Mouse (Mus musculus) layer of hippocampus, adult 11-12 months (tissue): Measurements from ENCODE around the gene Sema6b.
A peak's percentile ranks its signal among the peaks of the same experiment; 100 is the strongest.
"Not testable (repeated sequence)": the region's sequence is repeated elsewhere in the genome, so short reads cannot be mapped to it uniquely, and the experiment has no call there.

Experiments
- DNase-seq: peaks from one replicate; pipeline ENCODE4 v3.0.0; 2022; ENCODE audit warnings: low spot score

Gene Sema6b

GRCm38 (mm10) chr17:56092312-56092711, 47.8 kb downstream of the Sema6b start:
- no peak for DNase-seq

GRCm38 (mm10) chr17:56080781-56081585, 59.2 kb downstream of the Sema6b start:
- DNase-seq: peak; percentile 59

GRCm38 (mm10) chr17:56079921-56080320, 60.2 kb downstream of the Sema6b start:
- DNase-seq: no peak

GRCm38 (mm10) chr17:56078880-56079795, 61.0 kb downstream of the Sema6b start, which contains the start of gene Hdgfl2:
Gene Hdgfl2, plus strand, starts transcription at chr17:56079634.
- DNase-seq: peak; percentile 100

GRCm38 (mm10) chr17:56078361-56078760, 61.8 kb downstream of the Sema6b start:
- not testable (repeated sequence) for DNase-seq

- no peak for DNase-seq
Measured at GRCm38 (mm10) chr17:56077523-56077922, 62.6 kb downstream of the Sema6b start.

GRCm38 (mm10) chr17:56074827-56075208, 65.3 kb downstream of the Sema6b start, which contains the start of gene Ubxn6:
Gene Ubxn6, minus strand, starts transcription at chr17:56075028.
- DNase-seq: peak; percentile 98

- peak; percentile 80 for DNase-seq
Measured at GRCm38 (mm10) chr17:56074097-56074826, 65.9 kb downstream of the Sema6b start.
